Mouse (Mus musculus) spleen, postnatal 36 days (tissue): ENCODE results near the gene Pbx1.
A peak's percentile ranks its signal among the peaks of the same experiment; 100 is the strongest.

Experiments
- DNase-seq, 2 experiments: peaks; one replicate each; pipeline ENCODE4 v3.0.0; 2022; ENCODE audit warnings: low spot score in 2 of 2, mixed read lengths in 1 of 2

The Pbx1 gene

DNA sequence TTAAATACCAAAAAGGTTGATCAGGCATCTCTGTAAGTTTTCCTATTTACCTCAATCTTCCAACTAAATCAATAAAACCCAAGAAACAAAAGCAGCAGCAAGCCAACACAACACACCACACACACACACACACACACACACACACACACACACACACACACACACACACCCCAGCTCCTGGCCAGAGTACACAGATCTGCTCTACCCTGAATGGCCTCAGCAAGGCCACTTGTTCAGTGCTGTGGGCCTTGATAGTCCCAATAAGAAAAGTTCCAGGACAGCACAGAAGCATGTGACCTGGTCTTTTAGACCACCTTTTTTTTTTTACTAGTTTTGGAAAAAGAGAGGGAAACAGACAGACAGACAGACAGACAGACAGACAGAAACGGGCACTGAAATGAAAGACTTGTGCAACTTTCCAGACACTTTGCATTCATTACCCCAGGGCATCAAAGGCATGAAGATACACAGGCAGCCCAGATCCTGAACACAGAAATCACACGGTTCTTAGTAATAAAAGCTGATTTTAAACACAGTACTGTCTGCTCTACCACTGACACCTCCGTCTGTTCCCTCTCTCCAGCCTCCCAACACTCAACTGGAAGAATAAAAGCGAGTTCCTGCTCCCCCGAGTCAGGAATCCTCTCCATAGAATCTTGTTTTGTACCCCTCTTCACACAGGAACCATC is 6.9 kb downstream of the Pbx1 start:
- DNase-seq: no peak

DNA sequence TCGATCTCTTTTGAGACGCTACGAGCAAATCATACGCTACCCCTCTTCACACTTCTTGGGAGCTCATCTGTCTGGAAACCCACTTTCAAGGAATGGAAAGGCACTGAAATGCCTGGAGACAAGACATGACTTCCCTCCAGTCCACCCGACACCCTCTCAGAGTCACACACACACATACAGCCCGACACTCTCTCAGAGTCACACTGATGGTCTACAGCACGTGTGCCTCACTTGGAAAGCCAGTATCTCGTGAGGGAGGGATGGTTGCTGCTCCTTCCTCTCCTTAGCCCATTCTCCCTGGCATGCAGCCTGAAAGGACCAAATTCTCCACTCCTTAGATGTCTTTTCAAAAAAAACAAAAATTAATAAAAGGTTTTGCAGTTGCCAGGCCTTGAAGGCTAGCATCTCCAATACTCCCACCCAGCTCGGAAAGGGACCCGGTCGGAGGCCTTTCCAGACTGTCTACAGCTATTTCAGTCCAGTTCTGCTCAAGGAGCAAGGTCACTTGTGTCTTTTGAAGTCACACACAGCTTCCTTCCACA is 8.6 kb downstream of the Pbx1 start:
- no peak for DNase-seq

DNA sequence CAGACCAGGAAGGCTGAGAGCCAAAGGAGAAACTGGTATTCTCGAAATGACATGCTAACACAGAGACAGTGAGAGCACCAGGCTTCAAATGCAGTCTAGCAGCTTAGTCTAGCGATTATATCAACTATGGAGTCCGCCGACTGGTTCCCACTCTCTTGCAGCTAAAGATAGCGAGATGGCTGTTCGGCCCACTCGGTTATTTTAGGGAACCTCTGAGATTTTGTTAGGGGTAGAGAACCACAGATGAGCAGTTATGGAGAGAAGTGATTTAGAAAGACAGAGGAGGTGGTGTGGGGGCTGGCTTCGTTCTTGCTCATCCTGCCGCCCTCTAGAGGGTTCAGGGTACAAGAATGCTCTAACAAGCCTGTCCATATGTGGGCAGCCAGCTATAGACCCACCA is 13.2 kb downstream of the Pbx1 start:
- no peak for DNase-seq

DNA sequence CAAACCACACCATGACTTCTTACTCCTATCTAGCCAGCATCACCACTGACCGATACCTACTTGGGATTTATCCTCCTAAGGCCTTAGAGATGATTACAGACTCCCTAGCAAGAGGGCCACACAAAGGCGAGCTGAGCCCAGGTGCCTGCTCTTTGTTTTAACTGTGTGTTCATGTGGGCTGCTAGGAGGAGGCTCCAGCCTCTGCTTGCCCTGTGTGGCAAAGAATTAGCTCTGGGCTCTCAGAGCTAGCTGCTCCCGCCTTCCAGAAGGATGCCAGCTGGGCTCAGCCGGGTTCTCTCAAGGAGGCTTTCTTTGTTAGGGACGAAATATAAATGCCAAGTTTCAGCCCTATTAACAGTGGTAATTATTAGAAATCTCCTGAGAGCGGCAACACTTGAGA is 14.4 kb downstream of the Pbx1 start:
- DNase-seq: no peak

DNA sequence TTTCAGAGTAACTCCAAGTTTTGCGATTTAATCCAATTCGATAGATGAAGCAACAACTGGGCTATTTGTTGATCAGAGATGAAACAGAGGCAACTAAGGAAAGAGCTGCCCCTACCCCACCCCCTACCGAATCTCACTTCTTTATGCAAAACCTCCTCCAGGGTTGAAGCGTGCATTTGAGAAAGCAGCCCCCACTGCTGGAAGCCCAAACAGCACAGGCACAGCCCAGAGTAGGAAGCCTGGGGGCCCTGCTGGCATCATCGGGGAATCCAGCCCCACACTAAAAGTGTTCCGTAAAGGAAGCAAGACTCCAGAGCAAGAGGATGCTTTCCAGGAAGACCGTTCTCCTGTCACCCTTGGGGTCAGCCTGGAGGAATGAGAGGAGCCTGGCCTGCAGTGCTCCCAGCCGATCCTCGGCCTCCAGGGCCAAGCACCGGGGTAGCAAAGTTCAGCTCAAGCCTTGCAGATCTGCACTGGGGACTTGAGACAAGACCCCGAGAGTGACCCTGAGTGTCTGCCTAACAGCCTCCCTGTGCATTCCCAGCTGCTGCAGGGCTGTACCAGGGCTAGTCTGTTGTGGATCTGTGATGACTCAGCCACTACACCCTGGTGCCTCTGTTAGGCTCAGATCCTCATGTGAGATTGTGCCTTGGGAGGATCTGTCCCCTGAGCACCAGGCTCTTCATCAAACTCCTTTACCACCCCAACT is 15.2 kb downstream of the Pbx1 start:
- DNase-seq: peak in 1 of 2 experiments; percentile 1

DNA sequence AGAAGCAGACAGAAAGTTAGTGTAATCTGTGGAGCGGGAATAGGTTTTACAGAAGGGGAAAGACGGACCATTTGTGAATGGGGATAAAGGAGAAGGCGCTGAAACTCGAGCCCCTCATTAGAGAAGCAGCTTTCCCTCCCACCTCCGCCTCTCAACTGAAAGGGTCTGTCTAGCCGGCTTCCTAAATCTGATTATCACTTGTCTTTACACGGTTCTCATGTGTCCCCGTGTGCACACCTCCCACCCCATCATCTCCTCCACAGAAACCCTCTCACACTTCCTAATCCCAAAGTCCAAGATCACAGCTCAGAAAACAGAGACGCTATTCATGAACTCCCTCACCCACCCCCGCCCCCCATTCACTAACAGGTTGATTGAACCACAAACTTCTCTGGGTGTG is 21.5 kb downstream of the Pbx1 start:
- no peak for DNase-seq

DNA sequence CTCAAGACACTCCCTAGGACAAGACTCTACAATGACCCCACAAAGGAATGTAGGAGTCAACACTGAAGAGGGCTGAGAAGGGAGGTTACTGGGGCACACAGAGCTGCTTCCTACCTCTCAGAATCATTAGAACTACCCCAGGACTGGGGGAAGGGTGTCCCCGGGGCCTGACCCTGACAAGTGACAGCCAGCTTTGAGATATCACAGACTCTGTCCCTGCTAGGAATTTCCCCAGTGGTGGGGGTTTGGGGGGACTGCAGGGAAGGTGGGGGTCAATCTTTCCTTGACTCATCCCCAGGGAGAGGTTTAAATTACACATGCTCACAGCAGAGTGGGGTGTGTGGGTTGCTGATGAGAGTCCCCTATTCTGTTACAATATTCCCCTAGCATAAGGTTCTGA is 22.0 kb downstream of the Pbx1 start:
- DNase-seq: no peak

DNA sequence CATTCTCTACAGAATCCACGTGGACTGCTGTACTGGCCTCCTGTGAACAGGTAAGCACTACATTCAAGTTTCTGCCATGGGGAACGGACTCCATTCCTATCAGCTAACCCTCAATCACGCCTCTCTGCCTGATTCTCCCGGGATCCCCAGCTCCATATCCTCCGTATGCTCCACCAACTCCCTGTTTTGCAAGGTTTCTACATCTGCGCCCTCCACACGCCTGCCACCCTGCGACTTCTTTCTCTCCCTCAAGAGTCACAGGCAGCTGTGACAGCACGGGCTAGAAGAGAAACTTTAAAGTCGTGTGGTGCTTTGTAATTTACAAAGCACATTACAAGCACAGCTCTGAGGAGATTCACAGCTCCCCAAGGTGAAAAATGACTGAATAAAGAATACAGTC is 23.3 kb downstream of the Pbx1 start:
- no peak for DNase-seq

DNA sequence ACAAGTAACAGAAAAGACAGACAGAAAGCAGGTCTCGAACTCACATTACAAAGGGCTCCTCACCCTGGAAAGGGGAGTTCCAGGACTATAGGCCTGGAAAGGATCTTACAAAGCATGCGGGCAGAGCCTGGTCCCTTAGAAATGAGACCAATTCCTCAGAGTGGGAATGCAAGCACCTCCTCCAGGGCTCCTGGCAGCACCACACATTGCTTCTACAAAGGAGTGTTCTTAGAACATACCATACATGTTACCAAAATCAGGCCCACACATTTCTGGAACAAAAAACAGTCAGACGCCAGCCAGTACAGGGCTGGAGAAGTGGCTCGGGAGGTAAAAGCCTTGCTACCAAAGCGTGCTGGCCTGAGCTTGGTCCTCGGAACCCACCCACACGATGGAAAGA is 24.1 kb downstream of the Pbx1 start:
- DNase-seq: no peak

DNA sequence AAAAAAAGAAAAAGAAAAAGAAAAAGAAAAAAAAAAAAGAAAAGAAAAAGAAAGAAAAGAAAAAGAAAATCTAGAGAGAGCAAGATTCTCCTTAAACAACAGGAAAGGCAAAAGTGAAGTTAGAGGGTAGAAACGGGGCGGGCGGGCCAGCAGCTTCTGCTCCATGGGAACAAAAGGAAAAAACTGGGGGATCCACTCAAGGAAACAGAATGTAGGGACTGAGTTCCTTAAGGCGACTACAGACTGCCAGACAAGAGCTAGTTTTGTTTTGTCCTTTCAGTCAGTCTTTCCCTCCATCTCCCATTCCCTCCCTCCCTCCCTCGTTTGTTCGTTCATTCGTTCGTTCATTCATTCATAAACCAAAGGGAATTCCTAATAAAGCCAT is 25.8 kb downstream of the Pbx1 start:
- DNase-seq: no peak

DNA sequence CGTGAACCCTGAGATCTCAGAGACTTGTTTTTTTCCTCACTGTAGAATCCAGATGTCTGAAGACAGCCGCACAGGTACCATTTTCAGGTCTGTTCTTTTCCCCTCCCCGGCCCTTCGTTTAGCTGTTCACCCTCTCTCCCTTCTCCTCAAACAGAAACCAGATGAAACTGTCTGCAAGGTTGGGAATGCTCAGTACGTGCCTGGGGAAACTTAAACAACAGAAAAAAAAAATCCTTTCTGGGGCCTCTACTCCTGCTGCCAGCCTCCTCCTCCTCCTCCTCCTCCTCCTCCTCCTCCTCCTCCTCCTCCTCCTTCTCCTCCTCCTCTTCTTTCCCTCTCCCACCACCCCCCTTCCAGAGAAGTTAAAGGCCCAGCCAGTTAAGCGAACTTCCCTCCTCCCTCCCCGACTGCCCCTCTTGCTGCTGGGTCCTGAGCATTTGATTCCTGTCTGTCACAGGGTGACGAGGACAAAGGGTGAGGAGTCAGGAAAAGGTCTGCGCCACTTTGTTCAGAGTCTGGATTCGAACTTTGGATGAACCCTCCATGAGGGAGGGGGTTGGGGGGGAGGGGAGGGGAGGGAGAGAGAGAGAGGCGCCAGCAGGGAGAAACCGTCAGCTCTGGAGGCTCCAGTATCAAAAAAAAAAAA is 26.3 kb downstream of the Pbx1 start:
- peak in 1 of 2 experiments; percentile 4 for DNase-seq

DNA sequence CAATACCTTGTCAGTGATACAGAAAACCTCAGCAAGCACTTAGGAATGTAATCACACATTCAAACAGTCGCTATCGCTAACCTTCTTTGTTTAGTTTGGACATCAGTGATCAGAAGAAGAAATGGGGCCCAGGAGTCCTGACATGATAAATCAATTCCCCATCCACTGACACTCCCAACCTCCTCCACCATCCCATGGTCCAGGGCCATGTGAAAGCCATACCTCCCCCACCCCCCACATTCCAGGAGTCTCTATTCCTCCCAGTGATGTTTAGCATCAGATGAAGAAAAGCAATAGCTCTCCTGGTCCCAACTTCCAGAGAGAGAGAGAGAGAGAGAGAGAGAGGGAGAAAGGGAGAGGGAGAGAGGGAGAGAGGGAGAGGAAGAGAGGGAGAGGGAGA is 28.5 kb downstream of the Pbx1 start:
- no peak for DNase-seq

DNA sequence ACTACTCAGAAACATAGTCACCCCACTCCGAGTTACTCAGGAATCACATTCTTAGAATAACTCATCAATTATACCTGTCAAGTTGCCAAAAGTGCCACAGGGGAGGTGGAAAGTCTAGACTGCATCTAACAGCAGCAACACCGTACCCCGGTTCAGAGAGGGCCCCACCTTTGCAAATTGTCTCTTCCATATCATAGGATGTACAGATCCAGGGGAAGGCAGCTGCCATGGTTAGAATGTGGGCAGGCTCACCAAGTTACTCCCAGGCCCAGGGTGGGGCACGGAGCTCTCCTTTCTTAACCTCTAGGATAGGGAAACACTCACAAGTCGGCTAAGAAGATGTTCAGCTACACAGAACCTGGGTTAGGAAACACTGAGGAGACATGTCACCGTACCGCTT is 29.4 kb downstream of the Pbx1 start:
- no peak for DNase-seq

DNA sequence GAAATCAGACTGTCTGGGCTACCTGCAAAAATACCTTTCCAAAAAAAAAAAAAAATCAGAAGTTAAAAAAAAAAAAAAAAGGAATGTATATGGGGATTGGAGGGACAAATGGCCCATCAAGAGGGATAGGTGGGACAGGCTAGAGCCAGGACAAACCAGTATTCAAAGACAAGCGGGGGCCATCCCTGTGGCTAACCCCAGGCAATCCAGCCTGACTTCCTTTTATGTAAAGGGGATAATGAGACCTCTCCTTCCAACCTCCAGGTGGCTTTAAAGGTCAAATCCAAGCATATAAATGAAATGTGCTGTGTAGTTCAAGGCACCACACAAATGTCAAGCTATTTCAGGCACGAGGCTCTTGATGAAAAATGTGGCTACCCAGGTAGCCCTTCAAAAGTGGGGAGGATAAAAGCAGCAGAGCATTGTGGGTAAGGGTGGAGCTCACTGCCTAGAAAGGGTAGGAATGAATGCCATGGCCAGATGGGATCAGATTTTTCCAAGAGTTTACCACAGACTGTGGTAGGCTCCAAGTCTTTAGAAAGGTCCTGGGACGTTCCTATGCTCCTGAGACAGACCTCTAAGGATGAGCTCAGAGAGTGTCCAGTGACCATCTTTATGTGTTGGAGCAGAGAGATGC is 36.4 kb downstream of the Pbx1 start:
- no peak for DNase-seq

DNA sequence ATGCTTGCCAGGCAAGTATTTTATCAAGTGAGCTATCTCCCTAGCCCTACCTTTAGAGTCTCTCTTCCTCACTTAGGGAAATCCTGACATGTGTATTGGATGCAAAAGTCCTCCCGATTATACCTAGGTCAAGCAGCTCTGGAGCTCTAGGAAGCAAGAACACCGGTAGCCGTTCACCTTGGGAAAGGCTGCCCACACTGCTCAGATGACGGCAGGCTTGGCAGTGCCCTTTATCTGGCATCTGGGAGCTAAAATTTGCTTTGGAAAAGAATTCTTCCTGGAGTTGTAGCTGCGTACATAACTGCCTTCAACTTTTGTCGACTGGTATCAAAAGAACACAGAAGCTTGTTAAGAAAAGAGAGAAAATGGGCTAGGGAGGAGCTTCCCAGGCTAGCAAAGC is 37.5 kb downstream of the Pbx1 start:
- DNase-seq: no peak

DNA sequence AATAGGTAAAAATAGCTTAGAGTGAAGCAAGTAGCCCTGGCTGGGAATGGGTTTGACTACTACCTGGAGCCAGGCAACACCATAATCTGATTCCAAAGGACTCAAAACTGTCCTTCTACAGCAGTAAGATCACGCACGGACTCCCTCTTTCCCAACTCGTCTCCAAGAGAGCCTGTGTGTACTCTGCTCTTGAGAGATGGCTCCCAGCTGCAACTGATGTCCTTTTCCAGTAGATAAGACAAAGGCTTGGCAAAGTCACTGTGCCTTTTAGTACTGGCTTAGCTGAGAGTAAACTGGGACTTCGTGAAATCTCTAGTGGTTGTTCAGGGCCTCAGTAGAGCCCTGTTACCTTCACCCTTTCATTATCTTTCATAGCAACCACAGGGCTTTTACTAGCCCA is 38.6 kb downstream of the Pbx1 start:
- DNase-seq: no peak

DNA sequence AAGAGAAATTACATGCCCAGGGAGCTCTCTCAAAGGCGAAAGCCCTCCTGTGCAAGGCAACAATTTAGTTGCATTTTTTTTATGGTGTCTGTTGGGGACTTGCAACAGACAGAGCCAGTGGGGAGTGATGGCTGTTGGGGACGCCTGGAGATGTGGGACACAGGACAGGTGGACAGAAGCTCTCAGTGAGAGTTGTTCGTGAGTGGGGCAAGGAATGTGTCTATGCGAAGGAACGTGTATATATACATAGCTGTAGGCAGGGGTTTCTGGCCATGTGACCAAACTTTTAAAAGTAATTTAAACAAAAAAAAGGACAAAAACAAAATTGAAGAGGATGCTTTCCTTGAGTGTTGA is 39.6 kb downstream of the Pbx1 start:
- no peak for DNase-seq

DNA sequence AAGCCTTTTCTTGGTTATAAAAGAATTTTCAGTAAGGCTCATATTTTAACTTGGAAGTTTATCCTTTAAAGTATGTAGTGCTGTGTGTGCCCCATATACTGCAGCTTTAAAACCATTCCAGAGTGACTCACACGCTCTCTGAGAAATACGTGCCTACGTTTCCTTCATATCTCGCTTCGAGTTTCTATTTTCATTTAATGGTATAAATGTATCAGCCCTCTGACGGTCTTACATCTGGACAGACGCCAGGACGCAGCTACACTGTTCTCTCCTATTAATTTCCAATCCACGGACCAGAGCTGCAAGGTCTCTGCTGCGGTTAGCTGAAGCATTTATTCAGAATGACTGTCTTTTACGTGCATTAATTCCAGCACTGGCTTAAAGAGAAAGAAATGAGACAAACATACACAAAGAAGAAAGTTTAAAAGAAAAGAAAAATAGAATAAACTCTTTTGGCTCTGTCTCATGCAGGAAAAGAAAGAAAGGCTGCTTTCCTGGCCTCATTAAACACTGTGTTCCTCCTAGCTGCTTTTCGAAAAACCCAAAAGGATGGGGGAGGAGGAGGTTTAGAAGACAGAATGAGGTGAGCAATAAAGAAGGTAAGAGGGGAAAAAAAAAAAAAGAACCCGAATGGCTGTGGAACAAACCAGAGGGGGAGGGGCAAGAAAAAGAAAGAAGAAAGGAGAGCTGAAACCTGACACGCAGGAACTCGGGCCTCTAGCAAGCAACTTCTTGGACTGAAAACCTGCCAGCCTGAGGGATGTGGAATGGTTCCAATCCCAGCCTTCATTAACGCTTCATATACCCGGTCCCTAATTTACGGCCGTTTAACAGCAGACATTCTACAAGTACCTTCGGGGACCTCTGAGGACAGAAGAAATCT is 40.2 kb downstream of the Pbx1 start:
- DNase-seq: no peak

DNA sequence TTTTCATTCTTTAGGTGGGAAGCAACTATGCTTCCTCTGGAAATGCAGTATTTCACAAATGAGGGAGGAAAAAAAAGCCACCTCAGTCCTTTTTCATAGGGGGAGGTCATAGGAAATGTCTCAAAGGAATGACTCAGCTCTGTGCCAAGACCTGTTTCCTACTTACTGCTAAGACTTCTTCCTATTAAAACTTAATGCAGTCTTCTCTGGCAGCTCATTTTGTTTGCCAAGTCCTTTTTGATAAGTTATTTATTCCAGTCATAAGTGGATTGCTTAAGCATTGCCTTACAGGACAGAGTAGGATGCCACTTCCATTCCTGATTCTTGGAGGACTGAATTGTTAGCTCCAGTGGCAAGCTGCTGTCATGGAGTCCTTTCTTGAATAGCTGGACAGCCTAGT is 41.3 kb downstream of the Pbx1 start:
- DNase-seq: no peak

DNA sequence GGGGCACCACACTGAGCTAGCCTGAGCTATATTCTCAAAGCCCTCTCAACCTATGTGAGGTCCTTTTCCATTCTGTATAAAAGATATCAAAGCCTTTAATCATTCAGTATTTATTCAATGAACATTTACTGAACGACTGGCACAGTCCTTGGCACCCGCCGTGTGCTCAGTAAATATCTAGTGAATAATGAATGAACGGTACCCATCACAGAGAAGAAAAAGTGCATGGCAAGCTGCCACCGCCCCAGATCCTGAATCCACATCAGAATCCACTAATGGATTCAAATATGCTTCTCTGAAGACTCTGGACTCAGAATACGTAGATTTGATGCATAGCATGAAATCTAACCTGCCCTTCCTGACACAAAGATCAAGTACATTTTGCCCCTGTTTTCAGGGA is 45.9 kb downstream of the Pbx1 start:
- no peak for DNase-seq

DNA sequence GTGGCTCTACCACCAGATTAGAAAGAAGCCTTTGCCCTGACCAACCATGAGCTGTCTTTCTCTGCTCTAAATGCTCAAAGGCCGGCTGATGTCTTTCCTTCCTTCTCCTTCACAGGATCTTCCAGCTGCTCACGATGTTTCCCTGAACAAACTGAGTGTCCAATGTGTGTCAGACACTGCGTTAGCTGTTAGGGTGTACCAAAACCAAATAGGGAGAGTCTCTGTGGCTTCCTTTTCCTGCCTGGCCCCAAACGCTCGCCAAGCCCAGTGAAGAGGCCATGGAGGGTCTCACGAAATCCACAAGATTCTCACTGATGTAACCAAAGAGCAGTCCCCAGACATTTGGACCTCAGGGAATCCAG is 47.5 kb downstream of the Pbx1 start:
- no peak for DNase-seq
